Mouse (Mus musculus) erythroblast, embryonic 14.5 days (primary cell): ENCODE measurements around the gene Prkn.

Experiments
- GATA1 ChIP-seq: IDR thresholded peaks from 2 replicates; pipeline ENCODE4 v1.6.1; 2012; ENCODE audit warnings: low read length, inconsistent platforms, mixed read lengths
- TAL1 ChIP-seq: IDR thresholded peaks from 3 replicates; pipeline ENCODE4 v1.6.1; 2012; ENCODE audit warnings: low read length, inconsistent platforms, mixed read lengths

DNA sequence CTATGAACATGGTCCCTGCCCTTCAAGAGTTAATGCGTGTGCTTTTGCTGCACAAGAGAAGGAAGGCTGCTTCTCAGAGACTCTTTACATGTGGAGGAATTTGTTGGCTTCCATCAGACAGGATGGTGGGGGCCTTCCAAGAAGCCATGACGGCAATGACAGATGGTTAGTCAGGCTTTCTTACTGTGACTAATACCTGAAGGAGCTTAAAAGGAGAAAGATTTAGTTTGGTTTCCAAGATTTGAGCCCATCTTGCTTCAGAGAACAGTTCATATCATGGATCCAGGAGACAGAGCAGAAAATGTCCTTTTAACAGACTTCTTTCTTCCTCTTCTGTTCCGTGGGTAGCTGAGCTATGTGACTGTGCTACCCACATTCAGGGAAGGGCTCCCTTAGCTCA, 666.9 kb downstream of the Prkn start:
- TF ChIP-seq TAL1 (no peak), GATA1 (no peak)
